Mouse (Mus musculus) forebrain, embryonic 13.5 days (tissue): ENCODE measurements around the gene Cpz. TPM values are rescaled to one million over a fixed set of nuclear protein-coding genes. Genes with fewer than 3 reads are reported as not detected.
A peak's percentile ranks its signal among the peaks of the same experiment; 100 is the strongest.

ENCODE experiments used
- ATAC-seq: fragments of 200-750 bp; cut with Nextera tagmentation; 2 replicates; pipeline ENCODE4 v1.8.0; 2017
- H3K27ac ChIP-seq: fragments of 300-500 bp; sonication (generic); 2 replicates; pipeline ENCODE4 v1.5.1; 2015; ENCODE audit warnings: inconsistent platforms, mild to moderate bottlenecking, moderate library complexity
- H3K27me3 ChIP-seq: fragments of 300-500 bp; sonication (generic); 2 replicates; pipeline ENCODE4 v1.6.1; 2015; ENCODE audit warnings: mild to moderate bottlenecking, inconsistent platforms
- H3K36me3 ChIP-seq: fragments of 300-500 bp; sonication (generic); 2 replicates; pipeline ENCODE4 v1.6.1; 2015; ENCODE audit warnings: mild to moderate bottlenecking, inconsistent platforms; ENCODE audit not compliant: poor library complexity, severe bottlenecking
- H3K4me1 ChIP-seq: fragments of 300-500 bp; sonication (generic); 2 replicates; pipeline ENCODE4 v1.6.1; 2015; ENCODE audit warnings: inconsistent platforms
- H3K4me2 ChIP-seq: fragments of 300-500 bp; sonication (generic); 2 replicates; pipeline ENCODE4 v1.6.1; 2015; ENCODE audit warnings: inconsistent platforms, mild to moderate bottlenecking, moderate library complexity
- H3K4me3 ChIP-seq: fragments of 300-500 bp; sonication (generic); 2 replicates; pipeline ENCODE4 v1.5.1; 2015; ENCODE audit warnings: mild to moderate bottlenecking, inconsistent platforms
- H3K9ac ChIP-seq: fragments of 300-500 bp; sonication (generic); 2 replicates; pipeline ENCODE4 v1.6.1; 2015; ENCODE audit warnings: mild to moderate bottlenecking, inconsistent platforms
- H3K9me3 ChIP-seq: fragments of 300-500 bp; sonication (generic); replicated peaks from 2 replicates; pipeline ENCODE4 v1.6.1; 2016; ENCODE audit warnings: inconsistent platforms
- WGBS: fragments of 180-500 bp; shearing (Covaris S2); methylation state at CpG from one replicate; pipeline ENCODE4 v1.1.7; 2015; 5-methylcytosine and 5-hydroxymethylcytosine counted together
- polyA plus RNA-seq: library from polyadenylated mRNA; unstranded; fragments of >200 nt; fragmentation: Nextera tagmentation; extraction: Ambion mirVana; gene quantifications from 2 replicates; pipeline ENCODE4 v1.2.1, GENCODE M21; 2015

Cpz gene
- polyA plus RNA-seq, result 0.37 and 0.43 TPM in 2 replicates

- 4% methylated on average over 24 of the region's 29 CpGs for WGBS
- peaks cover 25% of the 10 kb centered on the region for H3K27me3 ChIP-seq
- H3K36me3 ChIP-seq, result no peaks in the 10 kb centered on the region
- peak within 1 kb of the TSS; percentile 24 for H3K4me3 ChIP-seq
- H3K4me2 ChIP-seq, result peak within 1 kb of the TSS; percentile 54
- peak within 1 kb of the TSS; percentile 31 for H3K9ac ChIP-seq
- H3K27ac ChIP-seq, result no peak within 1 kb of the TSS
- H3K4me1 ChIP-seq, result peaks cover 14% of the 10 kb centered on the region
- peak; percentile 82 for ATAC-seq
- H3K9me3 ChIP-seq, result no peaks in the 10 kb centered on the region
Observed at GRCm38 (mm10) chr5:35525469-35526123, at the start of gene Cpz. Gene Cpz, minus strand, starts transcription at chr5:35525698.

DNA sequence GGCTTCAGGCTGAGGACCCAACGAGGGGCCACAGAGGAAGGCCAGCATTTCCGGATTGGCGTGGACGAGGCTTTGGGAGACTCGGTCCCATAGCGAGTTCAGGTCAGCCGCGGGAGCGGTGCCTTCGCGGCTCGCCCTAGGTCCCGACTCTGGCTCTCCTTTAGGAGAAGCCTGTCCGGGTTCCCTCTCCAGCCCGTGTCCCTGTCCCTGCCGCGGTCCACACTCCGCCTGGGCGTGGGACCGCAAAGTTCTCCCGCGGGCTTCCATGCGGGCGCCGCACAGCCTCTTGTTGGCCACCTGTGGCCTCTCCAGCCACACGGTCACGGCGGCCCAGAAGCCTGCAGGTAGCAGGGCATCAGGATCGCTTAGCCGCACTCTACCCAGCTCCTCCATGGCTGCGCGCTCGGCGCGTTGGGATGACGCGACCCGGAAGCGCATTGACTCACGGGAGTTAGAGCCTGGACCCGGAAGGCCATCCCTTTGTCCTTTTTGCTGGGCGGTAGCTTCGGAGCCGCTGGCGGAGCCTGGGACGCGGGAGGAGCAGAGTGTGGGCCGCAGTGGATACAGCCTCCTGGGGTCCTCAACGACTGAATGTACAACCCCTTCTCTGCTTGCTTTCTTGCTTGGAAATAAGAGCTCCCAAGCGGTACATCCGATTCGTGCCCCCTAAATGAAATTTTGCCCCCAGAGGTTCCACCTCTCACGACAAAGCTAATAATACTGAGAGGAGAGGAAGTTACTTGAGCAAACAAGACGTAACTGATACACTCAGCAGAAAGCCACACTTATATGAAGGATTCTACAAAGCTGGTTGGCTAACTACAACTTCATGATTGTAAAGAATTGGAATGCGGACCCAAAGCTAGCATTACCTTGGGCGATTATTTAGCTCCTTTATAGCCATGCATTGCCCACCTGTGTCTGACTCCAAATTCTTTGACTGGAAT lies 49.4 kb upstream of the Cpz start, which contains the start of gene Trmt44:
TSS of gene Trmt44 (minus strand) at position 418 of the 947 bp plus-strand sequence.
- WGBS, result 3% methylated on average over 56 of the region's 56 CpGs

GRCm38 (mm10) chr5:35571546-35571945 lies 46.0 kb upstream of the Cpz start:
- H3K27ac ChIP-seq, result no peak overlapping the region
- no peaks in the 10 kb centered on the region for H3K27me3 ChIP-seq
- H3K4me2 ChIP-seq, result no peak overlapping the region
- H3K36me3 ChIP-seq, result peaks cover 68% of the 10 kb centered on the region
- no peaks in the 10 kb centered on the region for H3K9me3 ChIP-seq
- 96% methylated on average over 6 of the region's 6 CpGs for WGBS
- peaks cover 15% of the 10 kb centered on the region for H3K4me1 ChIP-seq
- no peak overlapping the region for H3K9ac ChIP-seq
- ATAC-seq, result no peak
- H3K4me3 ChIP-seq, result no peak overlapping the region

More for the DNA sequence above, 49.4 kb upstream of the Cpz start, which contains the start of gene Trmt44:
- Histone ChIP-seq H3K4me3 (peak within 1 kb of the TSS; percentile 98), H3K4me1 (peaks cover 15% of the 10 kb centered on the region), H3K9ac (peak within 1 kb of the TSS; percentile 86), H3K9me3 (no peaks in the 10 kb centered on the region), H3K36me3 (peaks cover 37% of the 10 kb centered on the region), H3K27me3 (peaks cover 6% of the 10 kb centered on the region; the same call in 1 of the 2 replicates), H3K4me2 (peak within 1 kb of the TSS; percentile 98), H3K27ac (peak within 1 kb of the TSS; percentile 89)
- peak; percentile 98 for ATAC-seq

GRCm38 (mm10) chr5:35566632-35567031 lies 41.1 kb upstream of the Cpz start:
- no peak overlapping the region for H3K27ac ChIP-seq
- H3K4me2 ChIP-seq, result no peak overlapping the region
- H3K9ac ChIP-seq, result no peak overlapping the region
- no peaks in the 10 kb centered on the region for H3K4me1 ChIP-seq
- H3K36me3 ChIP-seq, result peaks cover 98% of the 10 kb centered on the region
- H3K4me3 ChIP-seq, result no peak overlapping the region
- H3K9me3 ChIP-seq, result no peaks in the 10 kb centered on the region
- no peaks in the 10 kb centered on the region for H3K27me3 ChIP-seq
- ATAC-seq, result no peak
- 91% methylated on average over 4 of the region's 4 CpGs for WGBS

DNA sequence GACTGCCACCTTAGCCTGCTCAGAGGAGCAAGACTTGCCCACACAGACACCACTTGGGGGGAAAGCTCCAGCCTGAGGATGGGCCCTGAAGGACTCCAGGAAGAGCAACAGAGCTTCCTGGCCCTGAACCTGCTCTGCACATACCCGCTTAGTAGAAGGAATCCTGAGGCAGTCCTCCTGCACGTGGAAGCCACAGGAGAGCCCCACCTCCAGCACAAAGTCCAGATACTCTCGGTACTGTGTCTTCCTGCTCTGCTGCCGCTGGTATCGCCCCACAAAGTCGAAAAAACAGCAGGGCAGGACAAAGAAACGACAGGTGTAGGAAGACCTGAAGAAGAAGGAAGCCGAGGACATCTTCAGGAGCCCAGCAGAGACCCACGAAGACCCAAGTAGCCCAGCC lies 39.7 kb upstream of the Cpz start:
- Histone ChIP-seq H3K9ac (no peak overlapping the region), H3K9me3 (no peaks in the 10 kb centered on the region), H3K36me3 (peaks cover 96% of the 10 kb centered on the region), H3K4me1 (no peaks in the 10 kb centered on the region), H3K27me3 (no peaks in the 10 kb centered on the region), H3K4me2 (no peak overlapping the region), H3K27ac (no peak overlapping the region), H3K4me3 (no peak overlapping the region)
- 93% methylated on average over 9 of the region's 9 CpGs for WGBS
- ATAC-seq, result no peak

- Histone ChIP-seq H3K9me3 (no peaks in the 10 kb centered on the region), H3K4me2 (no peak overlapping the region), H3K9ac (no peak overlapping the region), H3K4me1 (no peaks in the 10 kb centered on the region), H3K27ac (no peak overlapping the region), H3K36me3 (peaks cover 98% of the 10 kb centered on the region), H3K4me3 (no peak overlapping the region), H3K27me3 (no peaks in the 10 kb centered on the region)
- peak; percentile 45; the same call in 1 of the 2 replicates for ATAC-seq
- 0% methylated on average over 1 of the region's 1 CpGs for WGBS
Observed at GRCm38 (mm10) chr5:35563449-35563848, 38.0 kb upstream of the Cpz start.

DNA sequence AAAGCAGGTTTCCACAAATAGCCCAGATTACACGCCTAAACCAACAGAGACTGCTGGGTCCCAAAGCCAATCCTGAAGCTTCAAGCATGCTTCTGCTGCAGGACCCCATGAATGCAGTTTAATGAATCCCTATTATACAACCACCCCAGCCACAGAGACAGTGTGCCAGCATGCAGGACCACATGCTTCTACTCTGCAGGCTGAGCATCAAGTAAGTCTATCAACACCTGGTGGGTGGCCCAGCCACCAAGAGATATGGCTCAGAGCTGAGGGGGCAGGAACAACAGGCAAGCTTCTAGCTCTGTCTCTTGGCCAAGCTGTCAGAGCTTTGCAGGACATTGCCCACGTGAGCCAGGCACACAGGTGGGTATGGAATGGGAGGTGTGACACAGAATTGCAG lies 37.1 kb upstream of the Cpz start:
- ATAC-seq, result no peak
- Histone ChIP-seq H3K36me3 (peaks cover 98% of the 10 kb centered on the region), H3K27ac (no peak overlapping the region), H3K4me2 (no peak overlapping the region), H3K27me3 (no peaks in the 10 kb centered on the region), H3K9ac (no peak overlapping the region), H3K4me1 (no peaks in the 10 kb centered on the region), H3K4me3 (no peak overlapping the region), H3K9me3 (no peaks in the 10 kb centered on the region)
- WGBS, result 84% methylated on average over 2 of the region's 2 CpGs

DNA sequence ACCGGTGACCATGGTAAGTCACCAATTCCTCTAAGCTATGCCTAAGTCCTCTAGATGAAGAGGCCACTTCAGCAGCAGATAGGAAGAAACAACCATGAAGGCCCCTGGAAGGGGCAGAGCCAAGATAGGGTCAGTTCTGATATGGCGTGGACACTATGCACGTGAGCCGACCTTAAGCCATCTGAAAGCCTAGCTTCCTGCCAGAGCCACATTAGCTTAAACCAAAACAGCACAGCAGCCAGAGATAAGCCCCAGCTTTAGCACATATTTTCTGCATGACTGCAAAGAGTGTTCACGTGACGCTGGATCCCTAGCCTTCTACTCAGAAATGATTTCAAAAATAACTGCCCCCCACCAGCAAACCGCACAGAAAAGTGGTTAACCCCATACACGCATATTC lies 33.9 kb upstream of the Cpz start:
- Histone ChIP-seq H3K4me3 (no peak overlapping the region), H3K36me3 (peaks cover 94% of the 10 kb centered on the region), H3K27me3 (no peaks in the 10 kb centered on the region), H3K27ac (no peak overlapping the region), H3K4me2 (no peak overlapping the region), H3K4me1 (no peaks in the 10 kb centered on the region), H3K9ac (no peak overlapping the region), H3K9me3 (no peaks in the 10 kb centered on the region)
- no peak for ATAC-seq
- 85% methylated on average over 8 of the region's 8 CpGs for WGBS

GRCm38 (mm10) chr5:35557946-35558621 lies 32.6 kb upstream of the Cpz start:
- Histone ChIP-seq H3K4me1 (no peaks in the 10 kb centered on the region), H3K36me3 (peaks cover 88% of the 10 kb centered on the region), H3K4me2 (no peak overlapping the region), H3K27ac (no peak overlapping the region), H3K27me3 (no peaks in the 10 kb centered on the region), H3K9me3 (no peaks in the 10 kb centered on the region), H3K9ac (no peak overlapping the region), H3K4me3 (no peak overlapping the region)
- no peak for ATAC-seq
- WGBS, result 67% methylated on average over 13 of the region's 13 CpGs

- ATAC-seq, result no peak
- no peaks in the 10 kb centered on the region for H3K9me3 ChIP-seq
- no peaks in the 10 kb centered on the region for H3K27me3 ChIP-seq
- H3K4me3 ChIP-seq, result no peak overlapping the region
- peaks cover 71% of the 10 kb centered on the region for H3K36me3 ChIP-seq
- H3K4me2 ChIP-seq, result no peak overlapping the region
- WGBS, result 90% methylated on average over 7 of the region's 7 CpGs
- H3K4me1 ChIP-seq, result no peaks in the 10 kb centered on the region
- H3K9ac ChIP-seq, result no peak overlapping the region
- no peak overlapping the region for H3K27ac ChIP-seq
Observed at GRCm38 (mm10) chr5:35556393-35556792, 30.9 kb upstream of the Cpz start.

GRCm38 (mm10) chr5:35552838-35553539 lies 27.5 kb upstream of the Cpz start:
- 90% methylated on average over 4 of the region's 4 CpGs for WGBS
- Histone ChIP-seq H3K4me2 (no peak overlapping the region), H3K9me3 (no peaks in the 10 kb centered on the region), H3K4me1 (no peaks in the 10 kb centered on the region), H3K36me3 (peaks cover 39% of the 10 kb centered on the region), H3K27me3 (no peaks in the 10 kb centered on the region), H3K27ac (no peak overlapping the region), H3K4me3 (no peak overlapping the region), H3K9ac (no peak overlapping the region)
- no peak for ATAC-seq
